Mouse (Mus musculus) CH12.LX (cell line): ENCODE measurements at regions not wholly inside any gene's neighbourhood (a gene's known extent, or its start where the extent isn't known, plus 50 kb on each side); places are given as distances from the start of the nearest gene placed in this dataset.

Experiments used
- DNase-seq: peaks from one replicate; pipeline ENCODE4 v3.0.0-alpha.2; 2013; ENCODE audit errors: extremely low read depth
- H3K27ac ChIP-seq: 2 replicates; pipeline ENCODE4 v1.5.1; 2012; ENCODE audit warnings: low read depth, mild to moderate bottlenecking, control low read depth, moderate library complexity; ENCODE audit not compliant: insufficient read depth
- H3K27me3 ChIP-seq: replicated peaks from 2 replicates; pipeline ENCODE3; 2012; ENCODE audit warnings: inconsistent platforms
- H3K36me3 ChIP-seq, 2 experiments: replicated peaks in 1 of 2; 2 replicates each; pipeline versions ENCODE3 to v1.6.1; 2012; ENCODE audit warnings: inconsistent platforms in 1 of 2, low read length in 1 of 2, mild to moderate bottlenecking in 1 of 2, mixed read lengths in 1 of 2, moderate library complexity in 1 of 2; ENCODE audit not compliant: control insufficient read depth in 1 of 2, insufficient read depth in 1 of 2
- H3K4me1 ChIP-seq, 2 experiments: 2 replicates each; pipeline ENCODE4 v1.6.1; 2012; ENCODE audit warnings: inconsistent platforms in 1 of 2, moderate library complexity in 1 of 2; ENCODE audit not compliant: insufficient read depth in 2 of 2, control insufficient read depth in 1 of 2
- H3K4me2 ChIP-seq: 2 replicates; pipeline ENCODE4 v1.6.1; 2012; ENCODE audit warnings: low read depth, mild to moderate bottlenecking, control low read depth; ENCODE audit not compliant: poor library complexity, insufficient read depth, severe bottlenecking
- H3K4me3 ChIP-seq, 3 experiments: fragments of 150-350 bp in 1 of 3; sonication (generic) in 1 of 3; replicated peaks in 1 of 3; 2 replicates each; pipeline versions ENCODE3 to v1.5.1; 2011 to 2012; ENCODE audit warnings: low read depth in 2 of 3, low read length in 2 of 3, mild to moderate bottlenecking in 2 of 3, moderate library complexity in 2 of 3, control low read depth in 1 of 3, improper control_type of control experiment in 1 of 3, inconsistent platforms in 1 of 3, mixed read lengths in 1 of 3; ENCODE audit not compliant: poor library complexity in 1 of 3
- H3K79me2 ChIP-seq: replicated peaks from 2 replicates; pipeline ENCODE4 v1.6.1; 2012; ENCODE audit warnings: mild to moderate bottlenecking, moderate library complexity; ENCODE audit not compliant: control insufficient read depth, poor library complexity, insufficient read depth, severe bottlenecking; ENCODE audit errors: extremely low read depth
- H3K9ac ChIP-seq: 2 replicates; pipeline ENCODE4 v1.6.1; 2012; ENCODE audit warnings: low read depth, mild to moderate bottlenecking, control low read depth, moderate library complexity; ENCODE audit not compliant: insufficient read depth
- H3K9me3 ChIP-seq: replicated peaks from 2 replicates; pipeline ENCODE3; 2012; ENCODE audit warnings: low read length, inconsistent platforms, mixed read lengths
- BHLHE40 ChIP-seq: IDR thresholded peaks from 2 replicates; pipeline ENCODE4 v1.6.1; 2011; ENCODE audit warnings: mild to moderate bottlenecking, low read depth, low read length, improper control_type of control experiment
- CHD1 ChIP-seq: IDR thresholded peaks from 2 replicates; pipeline ENCODE4 v1.6.1; 2012; ENCODE audit warnings: low read depth, low read length, improper control_type of control experiment, inconsistent platforms
- CTCF ChIP-seq, 2 experiments: IDR thresholded peaks in 1 of 2; conservative IDR thresholded peaks in 1 of 2; 2 replicates each; pipeline ENCODE4 v1.5.1; 2011 to 2012; ENCODE audit warnings: low read depth in 2 of 2, low read length in 2 of 2, improper control_type of control experiment in 1 of 2, inconsistent platforms in 1 of 2, mild to moderate bottlenecking in 1 of 2, moderate library complexity in 1 of 2
- E2F4 ChIP-seq: IDR thresholded peaks from 2 replicates; pipeline ENCODE4 v1.6.1; 2011; ENCODE audit warnings: low read depth, low read length, improper control_type of control experiment; ENCODE audit not compliant: insufficient replicate concordance
- ETS1 ChIP-seq: conservative IDR thresholded peaks from 2 replicates; pipeline ENCODE4 v1.6.1; 2012; ENCODE audit warnings: low read depth, mild to moderate bottlenecking, inconsistent platforms, low read length, improper control_type of control experiment, moderate library complexity
- HCFC1 ChIP-seq: IDR thresholded peaks from 2 replicates; pipeline ENCODE4 v1.6.1; 2012; ENCODE audit warnings: low read depth, mild to moderate bottlenecking, inconsistent platforms, low read length, improper control_type of control experiment
- JUN ChIP-seq: IDR thresholded peaks from 2 replicates; pipeline ENCODE4 v1.6.1; 2011; ENCODE audit warnings: low read depth, mild to moderate bottlenecking, low read length, improper control_type of control experiment, moderate library complexity; ENCODE audit not compliant: insufficient read depth
- JUND ChIP-seq: conservative IDR thresholded peaks from 2 replicates; pipeline ENCODE4 v1.6.1; 2011; ENCODE audit warnings: low read depth, low read length, improper control_type of control experiment
- MAFK ChIP-seq: IDR thresholded peaks from 2 replicates; pipeline ENCODE4 v1.6.1; 2011; ENCODE audit warnings: low read length, improper control_type of control experiment; ENCODE audit not compliant: insufficient replicate concordance
- MAZ ChIP-seq: IDR thresholded peaks from 2 replicates; pipeline ENCODE4 v1.6.1; 2012; ENCODE audit warnings: low read depth, mild to moderate bottlenecking, inconsistent platforms, low read length, improper control_type of control experiment, moderate library complexity
- MYC ChIP-seq: IDR thresholded peaks from 2 replicates; pipeline ENCODE4 v1.6.1; 2011; ENCODE audit warnings: low read depth, mild to moderate bottlenecking, improper control_type of control experiment, low read length
- NELFE ChIP-seq: IDR thresholded peaks from 2 replicates; pipeline ENCODE4 v1.6.1; 2011; ENCODE audit warnings: low read depth, low read length, improper control_type of control experiment
- NRF1 ChIP-seq: IDR thresholded peaks from 2 replicates; pipeline ENCODE4 v1.6.1; 2014; ENCODE audit warnings: low read depth, mild to moderate bottlenecking, inconsistent platforms, low read length, improper control_type of control experiment, moderate library complexity
- SMC3 ChIP-seq: IDR thresholded peaks from 2 replicates; pipeline ENCODE4 v1.6.1; 2011; ENCODE audit warnings: low read depth, low read length, improper control_type of control experiment
- TCF12 ChIP-seq: IDR thresholded peaks from 2 replicates; pipeline ENCODE4 v1.6.1; 2014; ENCODE audit warnings: low read depth, mild to moderate bottlenecking, inconsistent platforms, low read length, improper control_type of control experiment
- USF1 ChIP-seq: IDR thresholded peaks from 2 replicates; pipeline ENCODE4 v1.6.1; 2014; ENCODE audit warnings: low read depth, mild to moderate bottlenecking, inconsistent platforms, low read length, improper control_type of control experiment
- ZNF384 ChIP-seq: IDR thresholded peaks from 2 replicates; pipeline ENCODE4 v1.6.1; 2012; ENCODE audit warnings: low read depth, low read length, improper control_type of control experiment, inconsistent platforms
- dilution Hi-C: fragments of 300-500 bp; cut with MboI; formaldehyde crosslinking; loops from 2 replicates; pipeline ENCODE4 v1.14.3; 2020; ENCODE audit warnings: low sequenced_read_pairs; ENCODE audit not compliant: extremely low pct_unique_long_range_greater_than_20kb, extremely low pct_ligation_motif_present
- in situ Hi-C: fragments of 300-500 bp; cut with MboI; formaldehyde crosslinking; loops from 3 replicates; pipeline ENCODE4 v1.14.3; 2019; ENCODE audit warnings: low sequenced_read_pairs, low pct_ligation_motif_present, low pct_unique_long_range_greater_than_20kb, mixed read lengths

DNA sequence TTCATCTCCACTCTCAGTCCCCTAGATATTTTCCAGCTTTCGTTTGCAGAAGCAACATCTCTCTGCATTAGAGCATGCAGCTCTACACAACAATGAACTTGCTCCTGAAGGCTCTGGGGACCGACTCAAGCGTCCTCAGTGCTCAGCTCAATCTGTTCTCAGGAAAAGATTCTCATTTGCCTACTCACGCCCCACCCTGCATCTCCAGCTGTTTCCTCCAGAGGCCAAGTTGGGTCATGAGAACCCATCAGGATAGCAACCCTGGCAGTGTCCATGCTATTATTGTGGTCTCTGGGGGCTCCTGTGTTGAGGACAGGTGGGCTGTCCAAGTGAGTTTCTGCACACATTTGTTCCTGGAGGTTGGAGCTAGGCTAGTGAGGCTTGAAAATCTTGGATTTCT is 52.5 kb upstream of the Grb10 start:
- TF ChIP-seq MAFK (no peak), USF1 (no peak), MAZ (no peak), BHLHE40 (no peak), HCFC1 (no peak), ETS1 (no peak; the same call in 1 of the 2 replicates), NELFE (no peak), TCF12 (no peak), E2F4 (no peak), CTCF (conservative IDR thresholded peaks at IDR 0.05 in 1 of 2, IDR thresholded peaks at IDR 0.05 in 1 of 2; ENCODE audit: low read depth in 2 of 2, low read length in 2 of 2) (no peak), SMC3 (no peak), JUN (no peak), NRF1 (no peak), CHD1 (no peak)
- Histone ChIP-seq H3K36me3 (no peaks in the 10 kb centered on the region), H3K9ac (no peak overlapping the region), H3K4me1 (peaks cover 0 to 20% of the 10 kb centered on the region in 2 experiments; a peak in 2 of 4 replicates), H3K27ac (no peak overlapping the region), H3K4me2 (no peak overlapping the region), H3K79me2 (no peaks in the 10 kb centered on the region), H3K27me3 (no peaks in the 10 kb centered on the region), H3K4me3 (no peak overlapping the region), H3K9me3 (no peaks in the 10 kb centered on the region)
- dilution Hi-C loops = no loop called here
- in situ Hi-C loops = no loop called here
- DNase-seq = peak; percentile 33

- Histone ChIP-seq H3K79me2 (no peaks in the 10 kb centered on the region), H3K9ac (no peak overlapping the region), H3K36me3 (no peaks in the 10 kb centered on the region), H3K9me3 (no peaks in the 10 kb centered on the region), H3K4me1 (peaks cover 0 to 20% of the 10 kb centered on the region in 2 experiments; a peak in 2 of 4 replicates), H3K27me3 (no peaks in the 10 kb centered on the region), H3K4me2 (no peak overlapping the region), H3K4me3 (no peak overlapping the region), H3K27ac (no peak overlapping the region)
- TF ChIP-seq ZNF384 (no peak), ETS1 (no peak), MYC (no peak), NRF1 (no peak), JUND (no peak)
- dilution Hi-C loops = no loop called here
- no peak for DNase-seq
- in situ Hi-C loops = no loop called here
Measured at GRCm38 (mm10) chr11:12089788-12090365, 51.4 kb upstream of the Grb10 start.
